Mouse (Mus musculus) forebrain, embryonic 15.5 days (tissue): ENCODE measurements around the gene Iqcd. TPM values are rescaled to one million over a fixed set of nuclear protein-coding genes. Genes with fewer than 3 reads are reported as not detected.

Experiments
- polyA plus RNA-seq: library from polyadenylated mRNA; unstranded; fragments of >200 nt; fragmentation: Nextera tagmentation; extraction: Ambion mirVana; gene quantifications from 2 replicates; pipeline ENCODE4 v1.2.1, GENCODE M21; 2015

Iqcd gene
- polyA plus RNA-seq, 1 experiment from 2014 or later = 2.1 TPM

Other genes starting within 250 kb of the Iqcd start
- gene Lhx5, start 157.3 kb upstream of the Iqcd start, polyA plus RNA-seq = 6.3 and 7.0 TPM in 2 replicates
- 2.3 and 2.6 TPM in 2 replicates for gene Sdsl, start 116.2 kb upstream of the Iqcd start, polyA plus RNA-seq
- not detected in 2 replicates for gene Sds, start 112.5 kb upstream of the Iqcd start, polyA plus RNA-seq
- gene Plbd2, start 85.4 kb upstream of the Iqcd start, polyA plus RNA-seq = 24.0 and 25.6 TPM in 2 replicates
- gene Slc8b1, start 77.8 kb upstream of the Iqcd start, polyA plus RNA-seq = 2.2 and 2.4 TPM in 2 replicates
- gene Tpcn1, start 343 bp upstream of the Iqcd start, polyA plus RNA-seq = 17.4 and 19.9 TPM in 2 replicates
- gene Rita1, start 23.6 kb downstream of the Iqcd start, polyA plus RNA-seq = 22.4 and 23.0 TPM in 2 replicates
- 46.9 and 49.0 TPM in 2 replicates for gene Ddx54, start 23.7 kb downstream of the Iqcd start, polyA plus RNA-seq
- gene Cfap73, start 45.2 kb downstream of the Iqcd start, polyA plus RNA-seq = 0.47 and 1.2 TPM in 2 replicates
- 2.7 and 4.2 TPM in 2 replicates for gene Rasal1, start 59.8 kb downstream of the Iqcd start, polyA plus RNA-seq
- 48.2 and 52.8 TPM in 2 replicates for gene Dtx1, start 122.9 kb downstream of the Iqcd start, polyA plus RNA-seq
- 0.08 and 0.14 TPM in 2 replicates for gene Oas2, start 160.8 kb downstream of the Iqcd start, polyA plus RNA-seq
- 0.22 and 0.40 TPM in 2 replicates for gene Oas3, start 188.6 kb downstream of the Iqcd start, polyA plus RNA-seq
- 0.26 TPM in 1 of 2 replicates, not detected in the other for gene Oas1e, start 206.5 kb downstream of the Iqcd start, polyA plus RNA-seq
- 0.20 and 0.41 TPM in 2 replicates for gene Oas1c, start 223.5 kb downstream of the Iqcd start, polyA plus RNA-seq